Mouse (Mus musculus): ENCODE results near the gene Rest. TPM values are rescaled to one million over a fixed set of nuclear protein-coding genes. Genes with fewer than 3 reads are reported as not detected.

The Rest gene
- polyA plus RNA-seq, 1 experiment from 2014 or later: 6.2 TPM

DNA sequence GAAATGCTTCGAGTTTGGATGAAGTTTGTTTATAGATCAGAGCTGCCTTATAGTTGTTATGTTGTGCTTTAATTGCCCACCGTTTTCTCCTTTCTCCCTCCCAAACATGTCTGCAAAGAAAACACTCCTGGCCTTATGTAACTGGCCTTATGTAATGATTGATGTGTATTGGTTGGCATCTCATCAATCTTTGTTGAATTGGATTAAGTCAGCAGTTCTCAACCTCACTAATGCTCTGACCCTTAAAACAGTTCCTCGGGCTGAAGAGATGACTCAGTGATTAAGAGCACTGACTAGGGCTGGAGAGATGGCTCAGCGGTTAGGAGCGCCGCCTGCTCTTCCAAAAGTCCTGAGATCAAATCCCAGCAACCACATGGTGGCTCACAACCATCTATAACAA, 49.7 kb downstream of the Rest start:
- Histone ChIP-seq H3K9ac (replicated peaks) (no peak overlapping the region), H3K27me3 (replicated peaks) (no peaks in the 10 kb centered on the region), H3K4me1 (peaks cover 15% of the 10 kb centered on the region), H3K4me2 (no peak overlapping the region), H3K27ac (replicated peaks) (no peak overlapping the region), H3K36me3 (peaks cover 46% of the 10 kb centered on the region), H3K4me3 (replicated peaks) (no peak overlapping the region), H3K9me3 (replicated peaks) (no peaks in the 10 kb centered on the region)
- ATAC-seq (ENCODE audit: low FRiP score): no peak
- WGBS: 93% methylated on average over 6 of the region's 6 CpGs

DNA sequence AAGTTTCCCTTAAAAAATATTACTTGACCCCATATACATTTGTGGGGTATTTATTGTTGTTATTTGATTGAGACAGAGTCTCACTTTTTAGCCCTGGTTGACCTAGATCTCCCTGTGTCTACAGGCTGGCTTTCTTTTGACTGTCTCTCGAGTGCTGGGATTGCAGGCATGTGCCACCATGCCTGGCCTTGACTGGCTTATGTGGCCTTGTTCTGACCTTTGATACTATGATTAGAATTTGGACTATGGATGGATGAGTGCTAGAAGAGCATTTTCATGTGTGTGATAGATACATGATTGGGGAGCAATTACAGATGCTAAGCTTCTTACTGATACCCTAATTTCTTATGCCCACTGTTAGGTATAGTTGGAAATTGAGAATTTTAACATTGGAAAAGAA, 59.6 kb downstream of the Rest start:
- no peaks in the 10 kb centered on the region for H3K27me3 ChIP-seq (replicated peaks)
- no peak for ATAC-seq (ENCODE audit: low FRiP score)
- no peaks in the 10 kb centered on the region for H3K4me1 ChIP-seq
- peaks cover 88% of the 10 kb centered on the region for H3K36me3 ChIP-seq
- H3K27ac ChIP-seq (replicated peaks): no peak overlapping the region
- no peaks in the 10 kb centered on the region for H3K9me3 ChIP-seq (replicated peaks)
- no peak overlapping the region for H3K9ac ChIP-seq (replicated peaks)
- H3K4me2 ChIP-seq: no peak overlapping the region
- no peak overlapping the region for H3K4me3 ChIP-seq (replicated peaks)
- 95% methylated on average over 1 of the region's 1 CpGs for WGBS

DNA sequence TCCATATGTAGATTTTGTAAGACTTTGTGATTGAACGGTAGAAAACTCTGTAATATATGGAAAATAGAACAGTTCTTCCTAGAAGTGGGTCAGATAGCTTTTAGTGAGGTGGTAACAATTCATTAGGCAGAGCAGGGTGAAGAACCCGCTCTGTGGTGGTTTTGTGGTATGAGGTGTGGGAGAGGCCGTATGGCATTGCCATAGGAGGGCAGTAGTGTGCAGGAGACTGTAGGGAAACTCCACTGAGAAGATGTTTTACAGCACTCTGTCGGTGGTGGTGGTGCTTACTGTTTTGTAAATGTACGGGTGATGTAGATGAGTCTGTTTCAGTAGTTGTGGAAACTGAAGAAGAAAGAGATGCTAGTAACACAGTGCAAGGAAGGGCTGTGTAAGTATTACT, 64.9 kb downstream of the Rest start:
- no peak overlapping the region for H3K4me3 ChIP-seq (replicated peaks)
- H3K9ac ChIP-seq (replicated peaks): no peak overlapping the region
- H3K36me3 ChIP-seq: peaks cover 82% of the 10 kb centered on the region
- 80% methylated on average over 5 of the region's 5 CpGs for WGBS
- no peaks in the 10 kb centered on the region for H3K27me3 ChIP-seq (replicated peaks)
- no peak overlapping the region for H3K4me2 ChIP-seq
- H3K4me1 ChIP-seq: no peaks in the 10 kb centered on the region
- ATAC-seq (ENCODE audit: low FRiP score): no peak
- no peak overlapping the region for H3K27ac ChIP-seq (replicated peaks)
- no peaks in the 10 kb centered on the region for H3K9me3 ChIP-seq (replicated peaks)

Small RNA genes within 50 kb of the gene (microRNA-seq; reads per million reads assigned to microRNA genes)
- gene Mir5098: not detected

Other genes starting within 250 kb of the Rest start
- gene Thegl, start 249.5 kb upstream of the Rest start, polyA plus RNA-seq (2015; fragmentation: Nextera tagmentation; extraction: Ambion mirVana): 0.60 and 0.75 TPM in 2 replicates
- 10.9 and 12.2 TPM in 2 replicates for gene Hopx, start 150.4 kb upstream of the Rest start, polyA plus RNA-seq (2015; fragmentation: Nextera tagmentation; extraction: Ambion mirVana)
- gene Spink2, start 54.0 kb upstream of the Rest start, polyA plus RNA-seq (2015; fragmentation: Nextera tagmentation; extraction: Ambion mirVana): 2.9 and 3.2 TPM in 2 replicates
- gene Noa1, start 44.6 kb downstream of the Rest start, polyA plus RNA-seq (2015; fragmentation: Nextera tagmentation; extraction: Ambion mirVana): 36.0 and 37.2 TPM in 2 replicates
- gene Polr2b, start 44.7 kb downstream of the Rest start, polyA plus RNA-seq (2015; fragmentation: Nextera tagmentation; extraction: Ambion mirVana): 52.2 and 54.0 TPM in 2 replicates
- 64.4 and 64.8 TPM in 2 replicates for gene Igfbp7, start 142.6 kb downstream of the Rest start, polyA plus RNA-seq (2015; fragmentation: Nextera tagmentation; extraction: Ambion mirVana)

All from neural tube, embryonic 15.5 days (tissue).